Mouse (Mus musculus) hindbrain, embryonic 10.5 days (tissue): ENCODE measurements around the gene Rptor. TPM values are rescaled to one million over a fixed set of nuclear protein-coding genes. Genes with fewer than 3 reads are reported as not detected.

ENCODE experiments used
- DNase-seq: peaks from one replicate; pipeline ENCODE4 v3.0.0-alpha.2; 2017; ENCODE audit warnings: low spot score
- H3K27ac ChIP-seq: fragments of 300-500 bp; sonication (generic); 2 replicates; pipeline ENCODE4 v1.5.1; 2016; ENCODE audit warnings: mild to moderate bottlenecking, moderate library complexity
- H3K27me3 ChIP-seq: fragments of 300-500 bp; sonication (generic); 2 replicates; pipeline ENCODE4 v1.6.1; 2016; ENCODE audit warnings: mild to moderate bottlenecking; ENCODE audit not compliant: poor library complexity, insufficient read depth, severe bottlenecking
- H3K36me3 ChIP-seq: fragments of 300-500 bp; sonication (generic); 2 replicates; pipeline ENCODE4 v1.6.1; 2016; ENCODE audit warnings: mild to moderate bottlenecking, moderate library complexity
- H3K4me1 ChIP-seq: fragments of 300-500 bp; sonication (generic); replicated peaks from 2 replicates; pipeline ENCODE4 v1.6.1; 2016; ENCODE audit warnings: mild to moderate bottlenecking
- H3K4me3 ChIP-seq: fragments of 300-500 bp; sonication (generic); 2 replicates; pipeline ENCODE4 v1.5.1; 2016; ENCODE audit warnings: mild to moderate bottlenecking, moderate library complexity
- H3K9me3 ChIP-seq: fragments of 300-500 bp; sonication (generic); 2 replicates; pipeline ENCODE4 v1.6.1; 2016; ENCODE audit warnings: mild to moderate bottlenecking, moderate library complexity
- WGBS: fragments of 180-500 bp; shearing (Covaris S2); methylation state at CpG from one replicate; pipeline ENCODE4 v1.1.7; 2016; 5-methylcytosine and 5-hydroxymethylcytosine counted together
- polyA plus RNA-seq: library from polyadenylated mRNA; unstranded; fragments of >200 nt; fragmentation: Nextera tagmentation; extraction: Ambion mirVana; gene quantifications from 2 replicates; pipeline ENCODE4 v1.2.1, GENCODE M21; 2016

The Rptor gene
- polyA plus RNA-seq, 1 experiment from 2014 or later: 12.4 TPM

DNA sequence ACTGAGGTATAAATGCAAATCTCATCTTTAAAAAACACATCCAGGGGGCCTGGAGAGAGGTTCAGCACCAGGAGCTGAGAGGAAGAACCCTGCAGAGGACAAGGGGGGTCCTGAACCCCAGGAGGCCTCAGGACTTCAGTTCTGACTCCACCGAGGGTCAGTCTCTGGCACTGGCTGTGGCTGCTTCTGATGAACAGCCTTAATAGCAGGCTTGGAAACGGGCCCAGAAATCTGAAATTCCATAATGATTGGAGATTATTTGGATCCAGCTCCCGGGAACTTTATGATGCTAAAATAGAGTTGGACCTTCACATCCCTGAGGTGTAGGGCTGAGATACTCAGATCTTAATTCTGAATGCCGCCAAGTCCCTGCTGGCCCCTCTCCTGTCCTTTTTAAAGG is 25.9 kb upstream of the Rptor start:
- 10% methylated on average over 4 of the region's 4 CpGs for WGBS
- no peak overlapping the region for H3K27ac ChIP-seq
- H3K27me3 ChIP-seq: 0 out of 2 replicates have a peak, but pooled peaks cover 3% of the 10 kb centered on the region
- peaks cover 31% of the 10 kb centered on the region for H3K4me1 ChIP-seq
- no peaks in the 10 kb centered on the region for H3K9me3 ChIP-seq
- H3K36me3 ChIP-seq: no peaks in the 10 kb centered on the region
- DNase-seq: no peak
- H3K4me3 ChIP-seq: no peak overlapping the region

DNA sequence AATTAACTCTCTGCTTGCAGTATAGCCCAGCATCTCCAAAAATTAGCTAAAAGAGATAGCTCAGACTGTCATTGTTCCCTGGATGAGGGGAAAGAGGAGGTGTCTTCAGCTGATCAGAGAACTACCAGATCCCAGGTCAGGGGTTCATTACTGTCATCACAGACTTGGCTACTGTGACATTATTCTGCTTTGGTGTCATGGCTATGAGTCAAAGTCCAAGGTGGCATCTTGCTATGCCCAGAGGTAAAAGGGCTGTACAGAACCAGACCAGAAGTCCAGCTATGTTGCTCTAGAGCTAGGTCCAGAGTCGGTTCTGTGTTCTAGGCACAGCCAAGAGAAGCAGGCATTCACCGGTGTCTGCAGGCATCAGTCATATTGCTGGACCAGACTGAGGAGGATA is 25.0 kb upstream of the Rptor start:
- DNase-seq: no peak
- Histone ChIP-seq H3K4me1 (peaks cover 24% of the 10 kb centered on the region), H3K27ac (no peak overlapping the region), H3K27me3 (0 out of 2 replicates have a peak, but pooled peaks cover 3% of the 10 kb centered on the region), H3K9me3 (no peaks in the 10 kb centered on the region), H3K36me3 (no peaks in the 10 kb centered on the region), H3K4me3 (no peak overlapping the region)
- WGBS: 86% methylated on average over 2 of the region's 2 CpGs

DNA sequence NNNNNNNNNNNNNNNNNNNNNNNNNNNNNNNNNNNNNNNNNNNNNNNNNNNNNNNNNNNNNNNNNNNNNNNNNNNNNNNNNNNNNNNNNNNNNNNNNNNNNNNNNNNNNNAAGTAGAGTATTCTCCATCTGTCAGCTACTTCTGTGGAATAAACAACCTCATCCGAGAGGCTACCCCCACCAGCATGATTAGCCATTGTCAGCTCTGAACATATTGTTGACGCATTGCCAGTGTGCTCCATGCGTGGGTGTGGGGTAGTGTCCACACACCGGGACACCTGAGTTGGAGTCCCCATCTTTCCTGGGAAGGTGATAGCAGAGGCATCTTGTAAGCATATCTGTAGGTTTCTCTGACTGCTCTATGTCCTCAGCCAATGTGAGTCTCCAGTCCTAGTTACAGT is 16.2 kb upstream of the Rptor start:
- WGBS: 85% methylated on average over 4 of the region's 4 CpGs
- H3K4me1 ChIP-seq: peaks cover 6% of the 10 kb centered on the region

DNA sequence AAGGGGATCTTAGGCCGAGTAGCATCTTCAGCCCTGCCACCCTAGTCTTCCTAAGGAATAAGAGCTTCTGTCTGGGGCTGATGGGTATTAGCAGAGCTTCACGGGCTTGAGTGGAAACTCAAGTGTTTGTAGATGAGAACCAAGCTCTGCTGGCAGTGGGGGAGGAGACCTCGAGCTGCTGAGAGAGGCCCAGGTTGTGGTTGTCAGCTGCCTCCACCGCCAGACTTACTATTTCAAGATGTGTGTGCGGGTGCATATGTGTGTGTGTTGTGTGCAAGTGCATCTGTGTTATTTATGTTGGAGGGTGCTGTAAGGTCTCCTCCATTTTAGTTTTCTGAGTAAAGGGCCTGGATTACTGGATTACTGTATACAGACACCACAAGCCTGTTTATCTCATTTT is 15.6 kb upstream of the Rptor start:
- no peaks in the 10 kb centered on the region for H3K9me3 ChIP-seq

More for the DNA sequence above, 16.2 kb upstream of the Rptor start:
- Histone ChIP-seq H3K27ac (no peak overlapping the region), H3K9me3 (no peaks in the 10 kb centered on the region), H3K36me3 (no peaks in the 10 kb centered on the region), H3K27me3 (peaks cover 3% of the 10 kb centered on the region; the same call in 1 of the 2 replicates), H3K4me3 (no peak overlapping the region)
- no peak for DNase-seq

DNA sequence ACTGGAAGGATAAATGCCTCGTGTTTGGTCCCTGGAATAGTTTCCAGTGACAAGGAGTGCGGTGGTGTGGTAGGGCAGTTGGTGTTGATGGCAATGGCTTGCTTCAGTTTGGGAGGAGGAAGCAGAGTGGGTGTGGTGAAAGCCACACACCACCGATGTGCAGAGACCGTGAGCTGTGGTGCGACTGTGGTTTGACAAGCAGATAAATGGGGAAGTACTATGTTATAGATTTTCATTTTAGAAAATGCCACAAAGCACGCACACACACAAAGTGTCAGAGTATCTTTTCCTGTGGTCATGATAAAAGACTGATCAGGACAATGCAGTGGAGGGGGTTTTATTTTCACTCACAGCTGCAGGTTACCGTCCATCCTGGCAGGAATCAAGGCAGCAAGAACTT is 13.5 kb upstream of the Rptor start:
- peaks cover 7% of the 10 kb centered on the region; the same call in 1 of the 2 replicates for H3K27me3 ChIP-seq
- no peak overlapping the region for H3K4me3 ChIP-seq
- H3K36me3 ChIP-seq: no peaks in the 10 kb centered on the region
- DNase-seq: no peak
- no peaks in the 10 kb centered on the region for H3K9me3 ChIP-seq
- H3K27ac ChIP-seq: no peak overlapping the region
- peaks cover 23% of the 10 kb centered on the region for H3K4me1 ChIP-seq
- WGBS: 91% methylated on average over 7 of the region's 7 CpGs

More for the DNA sequence above, 15.6 kb upstream of the Rptor start:
- DNase-seq: no peak
- no peaks in the 10 kb centered on the region for H3K36me3 ChIP-seq
- peaks cover 6% of the 10 kb centered on the region for H3K4me1 ChIP-seq
- H3K27me3 ChIP-seq: peaks cover 7% of the 10 kb centered on the region; the same call in 1 of the 2 replicates
- H3K4me3 ChIP-seq: no peak overlapping the region
- H3K27ac ChIP-seq: no peak overlapping the region
- 68% methylated on average over 5 of the region's 5 CpGs for WGBS

DNA sequence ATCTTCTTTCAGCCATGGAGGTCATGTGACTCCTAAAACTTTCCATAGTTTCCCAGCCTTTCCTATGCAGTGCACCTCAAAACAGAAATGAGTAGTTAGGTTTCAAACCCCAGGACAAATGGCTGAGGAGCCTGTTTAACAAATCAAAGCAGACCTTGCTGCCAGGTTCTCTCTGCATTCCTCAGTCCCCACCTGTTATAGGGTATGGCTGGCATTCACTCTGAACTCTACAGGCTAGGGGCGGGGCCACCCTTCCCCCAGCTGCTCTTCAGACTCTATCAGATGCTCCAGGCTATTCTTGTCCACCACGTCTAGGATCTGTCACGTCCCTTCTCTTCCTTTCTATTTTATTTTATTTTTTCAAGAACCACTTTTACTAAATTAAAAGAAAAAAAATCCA is 8.7 kb upstream of the Rptor start:
- Histone ChIP-seq H3K4me3 (no peak overlapping the region), H3K27me3 (peaks cover 7% of the 10 kb centered on the region; the same call in 1 of the 2 replicates), H3K36me3 (no peaks in the 10 kb centered on the region), H3K27ac (no peak overlapping the region), H3K4me1 (peaks cover 22% of the 10 kb centered on the region), H3K9me3 (no peaks in the 10 kb centered on the region)
- 26% methylated on average over 3 of the region's 3 CpGs for WGBS
- DNase-seq: no peak

DNA sequence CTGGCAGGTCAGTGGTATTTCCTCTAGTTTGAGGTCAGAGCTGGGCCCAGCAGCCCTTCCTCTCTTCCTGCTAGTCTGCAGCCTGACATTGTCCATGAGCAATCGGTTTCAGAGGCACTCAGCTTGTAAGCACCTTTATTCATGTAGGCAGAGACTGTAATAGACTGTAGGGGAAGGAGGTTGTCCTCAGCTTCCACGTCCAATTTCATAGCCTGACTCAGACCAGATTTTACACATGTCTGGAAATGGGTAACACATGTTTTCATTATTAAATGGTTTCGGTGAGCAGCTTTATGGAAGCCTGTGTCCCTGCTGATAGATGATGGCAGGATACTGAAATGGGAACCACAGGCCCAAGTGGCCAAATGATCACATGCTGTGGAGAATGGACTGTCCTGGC is 3.8 kb upstream of the Rptor start:
- Histone ChIP-seq H3K4me1 (peaks cover 17% of the 10 kb centered on the region), H3K27ac (no peak overlapping the region), H3K36me3 (no peaks in the 10 kb centered on the region), H3K9me3 (no peaks in the 10 kb centered on the region), H3K27me3 (no peaks in the 10 kb centered on the region), H3K4me3 (no peak overlapping the region)
- no peak for DNase-seq
- WGBS: 53% methylated on average over 3 of the region's 3 CpGs

DNA sequence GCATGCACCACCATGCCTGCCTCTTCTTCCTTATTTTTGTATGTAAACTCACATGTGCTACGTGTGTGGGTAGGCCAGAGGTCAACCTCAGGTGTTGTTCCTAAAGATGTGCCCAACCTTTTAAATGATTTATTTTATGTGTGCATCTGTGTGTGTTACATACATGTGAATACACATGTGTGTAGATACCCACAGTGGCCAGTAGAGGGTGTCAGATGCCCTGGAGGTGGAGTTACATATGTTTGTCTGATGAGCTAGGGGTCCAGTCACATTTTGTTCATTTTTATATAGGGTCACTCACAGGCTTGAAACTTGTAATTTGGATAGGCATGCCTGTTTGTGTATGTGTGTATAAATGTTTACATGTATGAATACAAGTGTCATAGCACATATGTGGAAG is 2.4 kb upstream of the Rptor start:
- H3K9me3 ChIP-seq: no peaks in the 10 kb centered on the region
- no peaks in the 10 kb centered on the region for H3K27me3 ChIP-seq
- H3K27ac ChIP-seq: no peak overlapping the region
- H3K36me3 ChIP-seq: no peaks in the 10 kb centered on the region
- 83% methylated on average over 1 of the region's 1 CpGs for WGBS
- DNase-seq: no peak
- no peak overlapping the region for H3K4me3 ChIP-seq
- peaks cover 20% of the 10 kb centered on the region for H3K4me1 ChIP-seq

DNA sequence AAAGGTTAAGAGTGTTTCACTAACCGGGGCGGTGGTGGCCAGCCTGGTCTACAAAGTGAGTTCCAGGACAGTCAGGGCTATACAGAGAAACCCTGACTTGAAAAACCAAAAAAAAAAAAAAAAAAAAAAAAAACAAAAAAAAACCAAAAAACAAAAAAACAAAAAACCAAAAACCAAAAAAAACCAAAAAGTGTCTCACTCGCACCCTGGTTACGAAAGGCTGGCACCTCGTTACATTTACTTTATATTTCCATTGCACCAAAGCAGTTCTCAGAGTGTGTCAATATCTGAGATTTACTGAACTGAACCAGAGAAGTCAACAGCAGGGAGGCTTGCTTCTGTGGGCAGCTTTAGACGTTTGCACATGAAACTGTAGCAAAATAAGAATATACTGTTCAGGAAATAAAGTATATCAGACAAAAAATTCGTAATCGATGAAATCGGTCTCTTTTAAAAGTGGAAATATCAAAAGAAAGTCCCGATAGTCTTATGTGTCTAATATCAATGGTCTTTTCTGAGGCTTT is 466 bp upstream of the Rptor start:
- peaks cover 18% of the 10 kb centered on the region for H3K36me3 ChIP-seq
- peak overlapping the region; percentile 88 for H3K4me3 ChIP-seq
- no peak for DNase-seq
- H3K27ac ChIP-seq: peak overlapping the region; percentile 92
- H3K27me3 ChIP-seq: no peaks in the 10 kb centered on the region
- H3K9me3 ChIP-seq: no peaks in the 10 kb centered on the region
- H3K4me1 ChIP-seq: peaks cover 20% of the 10 kb centered on the region
- 40% methylated on average over 10 of the region's 10 CpGs for WGBS

DNA sequence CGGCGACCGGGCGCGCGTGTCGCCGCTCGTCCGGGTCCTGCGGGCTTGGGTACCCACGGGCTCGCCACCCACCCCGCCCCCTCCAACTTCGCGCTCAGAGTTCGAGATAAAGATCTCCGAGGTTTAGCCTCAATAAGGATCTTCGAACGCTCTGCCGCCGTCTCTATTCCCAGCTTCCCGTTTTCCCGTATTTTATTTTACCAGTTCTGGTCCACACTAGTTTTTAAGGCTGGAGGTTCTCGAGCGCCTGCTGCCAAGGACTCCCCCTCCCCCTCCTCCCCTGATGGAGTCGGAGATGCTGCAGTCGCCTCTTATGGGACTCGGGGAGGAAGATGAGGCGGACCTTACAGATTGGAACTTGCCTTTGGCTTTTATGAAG is 811 bp downstream of the Rptor start:
- Histone ChIP-seq H3K4me3 (peak overlapping the region; percentile 88), H3K27me3 (no peaks in the 10 kb centered on the region), H3K9me3 (no peaks in the 10 kb centered on the region), H3K4me1 (peaks cover 16% of the 10 kb centered on the region), H3K36me3 (peaks cover 31% of the 10 kb centered on the region), H3K27ac (peak overlapping the region; percentile 92)
- no peak for DNase-seq
- WGBS: under 1% methylated on average over 30 of the region's 30 CpGs

DNA sequence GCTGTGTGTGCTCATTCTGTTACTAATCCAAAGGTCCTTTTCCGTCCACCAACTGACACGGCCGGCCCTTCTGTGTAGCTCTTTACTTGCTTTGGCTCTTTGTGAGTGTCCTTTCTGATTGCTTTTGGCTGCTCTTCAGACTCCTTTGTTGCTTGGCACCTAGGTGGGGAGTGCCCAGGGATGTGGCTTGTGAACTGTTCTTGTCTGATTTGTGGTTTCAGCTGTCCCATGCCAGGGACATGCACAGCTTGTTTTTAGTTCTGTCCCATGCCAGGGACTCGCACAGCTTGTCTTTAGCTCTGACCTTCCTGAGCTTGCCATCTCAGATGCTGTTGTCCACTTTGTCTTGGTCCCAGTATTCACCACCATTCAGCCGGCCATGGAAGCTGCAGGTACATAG is 4.8 kb downstream of the Rptor start:
- H3K4me3 ChIP-seq: no peak overlapping the region
- H3K4me1 ChIP-seq: peaks cover 14% of the 10 kb centered on the region
- peaks cover 39% of the 10 kb centered on the region for H3K36me3 ChIP-seq
- no peaks in the 10 kb centered on the region for H3K9me3 ChIP-seq
- 97% methylated on average over 5 of the region's 5 CpGs for WGBS
- DNase-seq: no peak
- no peak overlapping the region for H3K27ac ChIP-seq
- no peaks in the 10 kb centered on the region for H3K27me3 ChIP-seq

DNA sequence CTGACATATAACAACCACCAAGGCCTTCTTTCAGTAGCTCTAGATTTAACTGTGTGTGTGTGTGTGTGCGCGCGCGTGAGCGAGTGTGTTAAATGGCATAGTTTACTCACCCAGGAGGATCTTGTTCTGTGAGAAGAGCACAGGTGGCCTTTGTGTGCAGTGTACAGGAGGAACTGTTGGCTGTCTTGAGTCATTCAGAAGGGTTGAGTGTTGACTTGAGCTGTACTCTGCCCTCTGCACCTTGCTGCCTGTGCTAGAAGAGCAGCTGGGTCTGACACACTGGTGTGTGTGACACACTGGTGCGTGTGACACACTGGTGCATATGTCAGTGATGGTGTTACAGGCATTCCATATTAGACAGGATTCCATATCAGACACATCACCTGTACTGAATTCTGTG is 8.8 kb downstream of the Rptor start:
- Histone ChIP-seq H3K27ac (no peak overlapping the region), H3K27me3 (no peaks in the 10 kb centered on the region), H3K4me3 (no peak overlapping the region), H3K9me3 (no peaks in the 10 kb centered on the region), H3K36me3 (peaks cover 28% of the 10 kb centered on the region), H3K4me1 (no peaks in the 10 kb centered on the region)
- DNase-seq: no peak
- 99% methylated on average over 6 of the region's 6 CpGs for WGBS

DNA sequence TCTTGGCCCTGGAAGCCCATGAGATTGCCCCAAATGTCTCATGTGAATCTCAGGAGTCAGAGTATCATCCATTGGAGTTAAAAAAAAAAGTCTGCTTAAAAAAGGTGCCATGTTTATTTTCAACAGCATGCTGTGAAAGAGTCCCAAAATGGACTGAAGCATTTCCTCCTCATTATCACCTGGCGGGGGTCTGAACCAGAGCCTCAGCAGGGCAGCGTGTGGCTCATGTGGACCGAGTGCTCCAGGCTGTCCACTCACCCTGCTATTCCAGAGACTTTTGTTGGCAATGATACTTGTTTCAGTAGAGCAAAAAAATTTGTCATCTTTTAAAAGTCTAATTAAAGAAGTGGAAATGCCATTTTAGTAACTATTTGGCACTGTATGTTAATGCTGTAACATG is 9.5 kb downstream of the Rptor start:
- no peak for DNase-seq
- Histone ChIP-seq H3K27me3 (no peaks in the 10 kb centered on the region), H3K36me3 (peaks cover 22% of the 10 kb centered on the region), H3K4me1 (no peaks in the 10 kb centered on the region), H3K9me3 (no peaks in the 10 kb centered on the region), H3K4me3 (no peak overlapping the region), H3K27ac (no peak overlapping the region)
- WGBS: 81% methylated on average over 3 of the region's 3 CpGs

DNA sequence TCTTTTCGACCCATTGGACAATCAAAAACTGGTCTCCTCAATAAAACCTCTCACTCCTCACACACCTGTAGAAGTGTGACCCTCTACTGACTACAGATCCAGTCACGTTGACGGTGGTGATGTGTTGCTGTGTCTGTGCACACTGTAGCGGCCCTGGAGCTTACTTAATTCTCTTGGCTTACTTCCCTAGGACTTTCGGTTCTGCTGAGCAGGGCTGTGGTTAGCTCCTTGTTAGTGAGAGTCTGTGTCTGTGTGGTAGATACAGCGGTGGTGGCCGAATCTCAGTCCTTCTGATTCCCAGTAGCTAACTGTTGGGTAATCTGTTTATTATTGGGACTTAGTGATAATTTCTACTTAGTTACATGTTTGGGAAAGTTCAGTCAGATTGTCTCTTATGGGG is 12.4 kb downstream of the Rptor start:
- WGBS: 91% methylated on average over 7 of the region's 7 CpGs
- Histone ChIP-seq H3K4me3 (no peak overlapping the region), H3K36me3 (no peaks in the 10 kb centered on the region), H3K9me3 (no peaks in the 10 kb centered on the region), H3K4me1 (no peaks in the 10 kb centered on the region), H3K27ac (no peak overlapping the region), H3K27me3 (no peaks in the 10 kb centered on the region)
- DNase-seq: no peak
